Mouse (Mus musculus): ENCODE measurements around the gene Mmel1. TPM values are rescaled to one million over a fixed set of nuclear protein-coding genes. Genes with fewer than 3 reads are reported as not detected.

Mmel1 gene
- under 1 TPM; 0.68 to 0.78 TPM for total RNA-seq (2021)
- long read RNA-seq, experiment 1, partial matches to known transcripts = 3 of 3 reads
- long read RNA-seq, experiment 1, other reads (novel, unspliced or antisense) = 0 of 3 reads
- long read RNA-seq, experiment 2, partial matches to known transcripts = 1 of 2 reads
- long read RNA-seq, experiment 2, other reads (novel, unspliced or antisense) = 1 of 2 reads

DNA sequence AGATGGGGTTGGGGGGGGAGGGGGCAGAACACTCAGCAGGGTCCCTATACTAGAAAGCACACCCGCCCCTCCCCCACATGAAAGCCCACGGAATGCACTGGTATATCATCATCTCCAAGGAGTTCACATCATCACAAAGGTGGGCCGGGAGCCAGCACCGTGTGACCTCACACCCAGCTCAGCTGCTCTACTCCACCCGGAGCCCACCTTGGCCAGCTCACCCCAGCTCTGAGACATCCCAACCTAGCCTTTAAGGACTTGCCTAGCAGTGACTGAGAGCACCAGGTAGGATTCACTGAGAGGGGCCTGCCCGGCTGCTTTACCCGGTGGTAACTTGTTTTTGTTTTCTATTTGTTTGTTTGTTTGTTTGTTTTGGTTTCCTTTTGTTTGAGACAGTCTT lies at the start of gene Mmel1:
Gene Mmel1 (plus strand): TSS at position 146 of the 400 bp plus-strand sequence.
- DNase-seq = no peak

DNA sequence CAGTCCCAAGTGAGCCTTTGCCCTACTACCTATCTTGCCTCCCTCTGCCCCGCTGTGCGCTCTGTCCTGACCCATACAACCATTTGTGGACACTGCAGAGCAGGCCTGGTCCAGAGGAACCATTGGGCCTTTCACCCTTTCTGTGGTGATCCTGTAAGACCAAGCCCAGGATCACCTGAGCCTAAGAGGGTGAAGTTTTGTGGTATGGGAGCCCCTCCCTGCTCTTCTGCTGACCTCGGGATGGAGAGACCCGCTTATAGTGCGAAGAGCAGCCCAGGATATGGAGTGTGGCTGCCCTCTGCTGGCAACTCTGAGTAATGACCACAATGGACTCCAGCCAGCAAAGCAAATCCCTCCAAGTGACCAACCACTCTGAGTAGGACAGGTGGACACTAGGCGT lies 43.7 kb upstream of the Mmel1 start:
- peak; percentile 52 for DNase-seq

DNA sequence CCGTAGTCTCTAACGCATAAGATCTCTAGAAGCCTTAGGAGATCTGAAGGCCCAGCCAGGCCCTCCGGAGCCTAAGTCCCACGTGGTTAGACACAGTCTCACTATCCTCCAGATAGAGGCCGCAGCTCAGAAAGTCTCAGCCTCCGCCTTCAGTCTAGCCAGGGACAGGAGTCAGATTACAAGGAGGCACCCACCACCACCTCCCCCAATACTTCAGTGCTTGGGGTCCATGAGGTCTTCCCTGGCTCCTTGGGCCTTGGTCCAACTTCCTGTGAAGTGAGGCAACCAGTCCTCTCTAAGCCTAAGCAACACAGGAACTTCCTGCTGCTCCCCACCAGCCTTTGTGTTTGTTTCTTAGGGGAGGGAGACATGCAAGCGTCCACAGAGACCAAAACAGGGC lies 43.2 kb upstream of the Mmel1 start:
- no peak for DNase-seq

DNA sequence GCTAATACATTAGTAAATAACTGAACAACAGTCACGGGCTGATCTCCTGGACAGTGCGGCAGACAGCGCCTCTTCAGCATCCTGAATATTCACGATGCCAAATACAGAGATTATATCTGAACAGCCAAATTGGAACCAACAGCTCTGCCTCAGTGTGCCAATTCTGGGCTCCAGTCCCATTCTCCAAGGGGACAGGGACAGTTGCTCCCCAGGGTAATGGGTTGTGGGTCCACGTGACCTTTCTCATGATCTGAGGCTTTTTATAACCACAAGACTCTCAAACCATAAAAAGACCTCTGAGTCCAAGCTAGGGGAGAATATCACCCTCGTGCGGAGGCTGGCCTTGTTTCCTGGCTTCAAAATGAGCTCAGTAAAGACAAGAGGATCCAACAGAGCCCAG lies 42.2 kb upstream of the Mmel1 start:
- DNase-seq = no peak

DNA sequence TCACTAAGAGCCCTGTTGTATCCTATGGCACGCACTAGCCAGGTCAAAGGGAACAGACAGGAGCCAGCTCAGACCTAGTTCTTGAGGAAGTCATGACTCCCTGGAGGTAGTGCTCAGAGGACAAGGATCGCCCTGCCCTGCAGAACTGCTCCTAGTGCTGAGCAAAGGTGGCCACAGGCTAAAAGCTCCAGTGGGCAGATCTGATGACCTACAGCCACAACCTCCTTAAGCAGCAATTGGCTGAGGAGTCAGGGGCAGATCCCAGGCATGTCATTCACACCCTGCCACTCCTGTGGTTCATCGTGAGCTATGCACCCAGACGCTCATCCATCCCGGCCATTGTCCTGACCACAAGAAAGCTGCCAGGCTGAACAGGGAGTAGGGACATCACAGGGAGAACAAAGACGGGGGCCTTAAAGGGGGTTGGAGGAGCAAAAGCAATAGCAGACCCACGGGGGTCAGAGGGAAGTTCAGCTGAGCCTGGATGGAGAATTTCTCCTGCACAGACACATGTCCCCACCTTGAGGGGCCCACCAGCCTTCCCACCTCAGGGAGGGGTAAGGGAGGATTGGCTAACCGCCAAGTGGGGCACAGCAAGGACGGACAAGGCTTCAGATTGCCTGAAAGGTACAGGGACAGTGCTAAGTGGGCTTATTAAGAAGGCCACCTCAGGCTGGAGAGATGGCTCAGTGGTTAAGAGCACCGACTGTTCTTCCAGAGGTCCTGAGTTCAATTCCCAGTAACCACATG lies 41.3 kb upstream of the Mmel1 start:
- DNase-seq = no peak

DNA sequence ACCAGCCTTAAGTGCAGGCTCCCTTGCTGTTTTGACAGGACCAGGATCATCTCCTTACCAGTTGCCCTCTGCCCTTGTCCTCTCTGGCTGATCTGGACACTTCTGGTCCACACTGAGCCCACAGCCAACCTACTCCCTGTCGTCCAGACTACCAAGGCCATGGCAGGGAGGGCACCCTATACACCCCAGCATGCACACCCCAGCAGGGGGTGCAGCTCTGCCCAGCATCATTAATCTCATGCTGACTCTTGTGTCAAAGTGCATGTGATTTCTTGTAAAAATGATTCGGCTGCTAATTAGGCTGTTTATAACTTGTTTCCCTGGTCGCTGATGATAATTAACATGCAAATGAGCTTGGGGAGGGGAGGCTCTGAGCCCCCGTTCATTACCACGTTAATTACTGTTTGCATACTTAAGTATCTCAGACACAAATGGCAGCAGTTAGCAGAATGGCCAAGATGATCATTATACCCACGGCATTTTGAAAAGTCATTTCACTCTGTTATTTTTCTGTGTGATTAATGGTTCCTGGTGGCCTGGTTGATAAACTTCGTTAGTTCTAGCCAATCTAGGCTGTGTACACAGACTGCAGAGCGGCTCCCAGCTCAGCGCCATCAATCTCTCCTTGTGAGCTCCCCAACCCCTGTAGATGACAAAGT lies 37.3 kb upstream of the Mmel1 start:
- DNase-seq = no peak

DNA sequence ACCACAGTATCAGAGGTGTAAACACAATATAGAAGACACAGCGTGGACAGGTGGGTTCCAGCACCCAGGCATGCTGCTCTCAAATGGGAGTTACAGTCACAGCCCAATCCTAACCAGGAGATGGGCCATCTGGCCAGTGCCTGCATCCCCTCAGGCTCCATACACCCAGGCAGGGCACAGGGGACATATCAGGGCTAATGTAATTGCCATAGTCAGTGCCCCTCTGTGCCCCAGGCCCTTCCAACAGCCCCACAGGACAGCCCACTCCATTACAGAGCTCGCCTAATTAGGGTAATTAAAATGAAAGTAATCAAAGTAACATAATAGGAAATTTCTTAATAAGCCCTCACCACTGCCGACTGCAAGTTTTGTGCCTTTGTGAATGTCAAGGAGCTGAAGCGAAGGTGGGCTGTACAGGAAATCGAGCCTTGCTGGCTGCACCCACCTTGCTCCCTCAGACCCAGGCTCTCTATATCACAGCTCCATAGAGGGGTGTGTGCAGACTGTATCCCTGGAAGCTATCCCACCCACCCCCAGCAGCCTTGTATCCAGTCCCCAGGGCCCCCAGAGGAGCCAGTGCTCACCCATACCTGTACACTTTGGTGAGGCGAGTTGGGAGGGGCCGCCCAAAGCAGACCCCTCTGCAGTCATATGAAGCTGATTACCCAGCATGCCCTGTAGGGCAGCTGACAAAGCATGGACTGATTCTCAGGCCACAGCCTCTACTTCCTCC lies 33.0 kb upstream of the Mmel1 start:
- DNase-seq = no peak

DNA sequence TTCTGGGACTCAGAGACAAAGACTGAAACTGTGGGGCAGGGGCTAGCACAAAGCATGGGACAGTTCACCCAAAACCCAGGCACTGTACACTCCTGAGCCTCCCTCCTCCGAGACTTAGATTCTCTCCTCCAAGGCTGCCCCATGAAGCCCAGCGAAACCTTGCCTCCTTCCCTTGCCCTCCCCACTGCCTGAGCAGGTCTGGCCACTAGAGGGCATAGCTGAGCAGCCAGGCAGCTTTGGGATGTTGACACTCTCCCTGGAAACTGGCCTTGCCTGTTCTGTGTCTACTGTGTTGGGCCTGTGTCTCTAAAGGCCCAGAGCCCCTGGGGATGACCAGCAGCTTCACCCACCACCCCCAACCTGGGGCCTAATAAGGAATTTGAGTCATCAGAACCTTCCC lies 32.2 kb upstream of the Mmel1 start, which contains the start of gene Ttc34:
Gene Ttc34 (plus strand): TSS at position 290 of the 400 bp plus-strand sequence.
- DNase-seq = peak; percentile 68

DNA sequence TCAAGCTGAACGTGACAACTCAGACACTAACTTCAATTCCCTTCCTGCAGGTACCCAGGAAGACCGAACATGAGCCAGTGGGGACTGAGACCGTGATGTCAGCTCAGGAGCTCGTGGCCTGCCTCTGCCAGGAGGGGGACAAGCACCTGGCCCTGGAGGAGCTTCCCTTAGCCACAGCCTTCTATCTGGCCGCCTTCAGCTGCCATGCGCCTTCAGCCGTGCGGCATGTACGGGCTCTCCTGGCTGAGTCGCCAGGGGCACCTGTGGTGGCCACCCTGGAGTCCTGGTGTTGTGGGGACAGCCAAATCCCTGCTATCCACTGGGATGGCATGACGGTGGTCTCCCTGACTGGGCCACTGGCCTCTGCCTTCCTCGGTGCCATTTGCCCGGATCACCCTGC lies 30.6 kb upstream of the Mmel1 start:
- no peak for DNase-seq

DNA sequence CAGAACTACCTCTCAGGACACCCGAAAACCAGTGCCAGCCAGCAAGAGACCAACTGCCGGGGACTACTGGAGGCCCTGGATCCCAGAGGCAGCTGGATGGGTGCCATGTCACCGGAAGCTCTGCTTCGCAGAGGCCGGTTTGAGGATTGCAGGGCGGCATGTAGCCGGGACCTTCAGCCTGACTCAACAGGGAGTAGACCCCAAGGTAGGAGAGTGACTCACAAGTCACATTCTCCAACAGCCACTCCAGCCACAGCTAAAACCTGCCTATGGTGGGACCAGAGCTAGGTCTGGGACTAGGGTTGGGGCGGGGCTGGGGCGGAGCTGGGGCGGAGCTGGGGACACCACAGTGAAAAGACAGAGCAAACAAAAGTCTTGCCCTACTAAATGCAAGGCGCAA lies 30.0 kb upstream of the Mmel1 start:
- no peak for DNase-seq

DNA sequence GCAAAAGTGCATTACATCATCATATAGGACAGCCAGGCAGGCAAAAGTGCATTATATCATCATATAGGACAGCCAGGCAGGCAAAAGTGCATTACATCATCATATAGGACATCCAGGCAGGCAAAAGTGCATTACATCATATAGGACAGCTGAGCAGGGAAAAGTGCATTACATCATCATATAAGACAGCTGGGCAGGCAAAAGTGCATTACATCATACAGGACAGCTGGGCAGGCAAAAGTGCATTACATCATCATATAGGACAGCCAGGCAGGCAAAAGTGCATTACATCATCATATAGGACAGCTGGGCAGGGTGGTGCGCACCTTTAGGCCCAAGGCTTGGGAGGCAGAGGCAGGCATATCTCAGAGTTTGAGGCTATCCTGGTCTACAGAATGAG lies 16.7 kb upstream of the Mmel1 start:
- DNase-seq = no peak

DNA sequence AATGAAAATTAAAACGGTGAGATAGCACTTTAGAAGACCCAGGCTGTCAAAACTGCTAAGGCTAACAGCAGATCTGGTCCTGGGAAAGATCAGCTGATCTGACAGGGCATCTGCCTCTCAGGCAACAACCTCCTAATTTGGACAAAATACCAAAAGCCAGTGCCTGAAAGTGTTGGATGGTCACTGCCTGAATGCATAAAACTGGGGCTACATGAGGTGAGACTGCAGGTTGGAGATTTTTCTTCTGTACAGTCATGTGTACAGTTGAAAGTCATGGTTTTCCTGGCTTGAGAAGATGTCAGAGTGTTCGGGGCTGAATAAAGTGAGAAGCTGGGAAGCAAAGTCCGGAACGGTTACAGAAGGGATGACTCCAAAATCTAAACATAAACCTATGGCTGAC lies 15.5 kb upstream of the Mmel1 start:
- DNase-seq = no peak

DNA sequence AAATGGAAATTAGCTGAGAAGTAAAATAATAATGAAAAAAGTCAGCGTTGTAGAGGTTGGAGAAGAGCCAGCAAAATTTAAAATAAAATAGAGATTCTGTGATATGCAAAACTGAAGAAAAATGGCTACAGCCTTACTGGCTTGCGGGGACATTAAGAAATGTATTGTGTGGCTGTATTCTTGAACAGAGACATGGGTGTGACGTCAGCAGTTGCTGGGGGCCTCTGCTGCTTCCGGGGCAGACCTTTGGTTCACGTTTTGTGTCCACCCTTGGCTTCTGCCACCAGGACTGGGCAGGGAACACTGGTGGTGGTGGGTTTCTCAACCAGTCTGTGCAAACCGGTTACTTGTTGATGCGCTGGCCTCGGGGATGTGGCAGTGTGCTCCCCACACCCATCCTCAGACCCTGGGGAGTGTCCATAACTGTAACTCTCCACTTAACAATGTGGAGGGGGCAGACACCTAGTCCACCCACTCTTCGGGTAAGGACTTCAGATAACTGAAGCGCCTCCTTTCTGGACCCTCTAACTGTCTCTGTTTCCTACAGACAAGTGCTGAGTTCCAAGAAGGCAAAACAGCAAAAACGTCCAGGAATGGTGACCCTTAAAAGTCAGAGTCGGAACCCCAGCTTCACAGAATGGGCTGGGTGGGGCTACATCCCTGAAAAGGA lies 14.6 kb upstream of the Mmel1 start:
- DNase-seq = no peak

DNA sequence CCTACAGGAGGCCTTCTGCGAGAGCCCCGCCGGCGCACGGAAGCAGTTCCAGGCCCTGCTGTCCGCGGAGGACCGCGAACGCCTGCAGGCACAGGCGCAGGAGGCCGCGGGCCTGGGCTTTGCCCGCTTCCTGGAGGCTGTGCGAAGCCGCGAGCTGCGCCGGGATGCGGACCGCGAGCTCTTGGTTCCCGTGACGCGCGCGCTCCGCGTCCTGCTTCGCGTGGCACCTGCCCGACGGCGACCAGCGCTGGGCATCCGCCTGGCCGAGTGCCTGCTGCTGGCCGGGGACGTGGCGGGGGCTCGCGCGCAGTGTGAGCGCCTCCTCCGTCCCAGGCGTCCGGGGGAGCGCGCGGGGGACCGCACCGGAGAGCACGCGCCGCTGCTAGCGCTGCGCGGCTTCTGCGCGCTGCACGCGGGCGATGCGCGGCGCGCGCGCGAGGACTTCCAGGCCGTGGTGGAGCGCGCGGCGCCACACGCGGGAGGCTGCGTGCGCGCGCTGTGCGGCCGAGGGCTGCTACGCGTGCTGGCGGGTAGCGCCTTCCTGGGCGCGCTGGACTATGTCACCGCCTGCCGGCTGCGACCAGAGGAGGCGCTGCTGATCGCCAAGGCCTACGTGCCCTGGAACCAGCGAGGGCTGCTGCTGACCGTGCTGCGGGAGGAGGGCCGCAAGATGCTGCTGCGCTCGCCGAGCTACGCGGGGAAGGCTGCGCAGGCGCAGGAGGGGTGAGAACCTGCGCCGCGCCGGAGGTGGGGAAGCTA lies 13.5 kb upstream of the Mmel1 start:
- DNase-seq = peak; percentile 77

DNA sequence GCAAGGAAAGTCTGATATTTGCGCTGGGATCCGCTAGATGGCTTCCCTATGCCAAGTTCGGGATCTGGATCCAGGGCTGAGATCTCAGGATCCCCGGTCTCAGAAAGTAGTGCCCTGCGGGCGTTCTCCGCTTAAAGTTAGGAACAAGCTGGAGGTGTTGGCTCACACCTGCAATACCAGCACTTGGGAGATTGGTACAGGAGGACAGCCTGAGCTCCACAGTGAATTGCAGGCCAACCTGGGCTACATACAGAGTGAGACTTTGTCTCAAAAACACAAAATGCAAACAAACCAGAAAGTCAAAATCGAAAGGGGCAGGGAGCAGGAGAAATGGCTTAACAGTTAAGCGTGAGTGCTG lies 12.9 kb upstream of the Mmel1 start:
- DNase-seq = no peak

DNA sequence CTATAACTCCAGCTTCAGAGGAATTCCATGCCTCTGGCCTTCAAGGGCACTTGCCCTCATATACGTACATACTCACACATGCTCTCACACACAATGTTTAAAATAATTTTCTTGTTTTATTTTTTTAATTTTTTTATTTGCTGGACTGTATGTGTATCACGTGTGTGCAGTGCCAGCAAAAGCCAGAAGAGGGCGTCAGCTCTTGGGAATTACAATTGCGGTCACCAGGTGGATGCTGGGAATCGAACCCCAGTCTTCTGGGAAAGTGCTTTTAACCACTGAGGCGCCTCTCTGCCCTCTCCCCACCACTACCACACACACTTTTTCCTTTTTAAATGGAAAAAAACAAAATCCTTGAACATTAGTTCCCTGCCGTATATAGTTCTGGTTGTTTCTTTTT lies 12.5 kb upstream of the Mmel1 start:
- DNase-seq = no peak

DNA sequence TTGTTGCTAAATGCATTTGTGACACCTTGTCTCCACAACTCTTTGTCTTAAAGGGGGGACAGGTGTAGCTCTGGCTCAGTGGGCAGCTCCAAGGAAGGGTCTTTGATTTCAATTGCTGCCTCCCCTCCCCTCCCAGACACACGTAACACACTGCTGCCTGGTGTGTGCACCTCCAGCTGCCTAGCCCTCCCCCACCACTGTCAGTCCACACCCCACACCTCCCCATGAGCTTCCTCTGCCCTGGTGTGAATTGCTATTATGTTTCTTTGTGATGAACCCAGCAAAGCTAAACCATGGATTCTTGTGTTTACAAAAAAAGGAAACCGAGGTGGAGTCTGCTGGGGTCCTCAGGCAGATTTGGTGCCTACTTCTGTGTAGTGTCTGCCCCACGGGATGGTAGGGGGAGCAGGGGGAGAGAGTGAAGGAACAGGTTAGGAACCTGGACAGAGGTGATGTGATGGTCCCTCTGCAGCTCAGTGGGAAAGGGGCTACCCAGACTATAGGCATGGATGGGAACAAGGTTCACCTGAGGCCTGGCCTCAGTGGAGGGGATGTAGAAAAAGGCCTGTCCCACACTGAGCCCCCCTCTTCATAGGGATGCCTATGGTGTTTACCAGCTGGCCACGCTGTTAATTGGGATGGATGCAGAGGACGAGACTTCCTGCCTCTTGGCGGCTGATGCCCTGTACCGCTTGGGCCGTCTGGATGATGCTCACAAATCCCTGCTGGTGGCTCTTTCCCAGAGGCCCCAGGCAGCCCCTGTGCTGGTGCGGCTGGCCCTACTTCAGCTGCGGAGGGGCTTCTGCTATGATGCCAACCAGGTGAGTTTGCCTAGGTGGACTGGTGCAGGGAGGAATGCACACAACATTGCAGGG lies 11.8 kb upstream of the Mmel1 start:
- no peak for DNase-seq

DNA sequence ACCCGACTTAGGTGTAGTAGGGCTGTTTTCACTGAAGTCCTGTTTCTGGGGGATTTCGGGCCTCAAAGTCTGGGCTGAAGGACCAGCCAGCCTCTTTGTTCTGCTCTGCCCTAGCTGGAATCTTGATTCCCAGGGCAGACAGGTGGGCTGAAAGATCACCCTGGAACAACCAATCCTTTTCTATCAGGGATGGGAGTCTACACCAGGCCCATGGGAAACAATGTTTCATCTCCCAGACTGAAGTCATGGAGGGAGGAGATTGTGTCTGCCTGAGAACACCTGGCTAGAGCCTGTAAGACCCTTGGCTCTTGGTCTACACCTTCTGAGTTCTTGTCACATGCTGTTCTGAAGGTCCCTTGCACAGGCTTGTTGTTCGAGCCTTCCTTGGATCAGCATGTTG lies 10.8 kb upstream of the Mmel1 start:
- no peak for DNase-seq

DNA sequence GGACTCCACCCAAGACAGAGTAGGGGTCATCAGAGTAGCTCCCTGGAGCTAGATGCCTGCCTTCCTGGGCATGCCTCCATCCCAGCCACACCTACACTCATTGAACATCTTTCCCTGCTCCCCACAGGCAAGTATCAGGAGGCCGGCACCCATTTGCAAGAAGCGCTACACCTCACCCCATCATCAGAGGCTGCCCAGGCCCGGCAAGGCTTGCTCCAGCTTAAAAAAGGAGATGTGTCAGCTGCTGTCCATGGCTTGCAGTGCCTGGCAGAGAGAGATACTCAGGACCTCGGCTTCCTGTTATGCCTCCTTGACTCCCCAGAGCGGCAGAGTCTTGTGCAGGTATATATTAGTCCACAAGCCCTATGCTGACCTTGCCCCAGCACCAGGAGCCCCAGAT lies 7.4 kb upstream of the Mmel1 start:
- DNase-seq = no peak

DNA sequence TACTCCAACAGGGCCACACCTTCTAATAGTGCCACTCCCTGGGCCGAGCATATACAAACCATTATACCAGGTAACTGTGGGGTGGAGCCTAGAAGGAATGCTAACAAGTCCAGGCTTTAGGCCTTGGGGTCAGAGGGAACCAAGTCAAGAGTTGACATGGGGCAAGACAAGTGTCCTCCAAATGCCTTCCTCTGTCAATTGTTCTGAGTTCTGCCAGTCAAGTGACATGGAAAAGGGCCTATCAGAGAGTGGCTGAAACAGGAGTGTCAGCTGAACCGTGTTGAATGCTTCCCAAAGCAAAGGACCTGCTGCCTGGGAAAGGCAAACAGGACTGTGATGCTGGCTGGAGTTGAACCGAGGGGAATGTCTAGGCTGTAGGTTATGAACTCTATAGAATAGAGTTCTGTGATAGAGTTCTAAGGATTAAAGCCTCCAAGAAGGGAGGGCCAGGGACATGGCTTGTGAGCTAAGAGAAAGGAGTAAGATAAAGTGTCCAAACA lies 5.9 kb upstream of the Mmel1 start:
- no peak for DNase-seq

Measured in gastrocnemius, postnatal 10 days (tissue).